Mouse (Mus musculus): ENCODE results near the gene Tjp3.

- no peak for TF ChIP-seq CTCF (IDR thresholded peaks at IDR 0.05; ENCODE audit: low read depth)
- TF ChIP-seq EP300 (optimal IDR thresholded peaks at IDR 0.05), result no peak
Observed at GRCm38 (mm10) chr10:81286586-81286985, 4.8 kb downstream of the Tjp3 start.
